Mouse (Mus musculus) frontal cortex, postnatal 14 days (tissue): ENCODE data around the gene Rex1bd.
A peak's percentile ranks its signal among the peaks of the same experiment; 100 is the strongest.
"Not testable (repeated sequence)": the region's sequence is repeated elsewhere in the genome, so short reads cannot be mapped to it uniquely, and the experiment has no call there.

Source experiments
- DNase-seq, 2 experiments: peaks; one replicate each; pipeline ENCODE4 v3.0.0; 2022; ENCODE audit warnings: low spot score in 2 of 2

The Rex1bd gene

GRCm38 (mm10) chr8:70529299-70529698 lies 22.7 kb upstream of the Rex1bd start:
- no peak for DNase-seq

- DNase-seq: no peak
These were observed 21.7 kb upstream of the Rex1bd start for GRCm38 (mm10) chr8:70528182-70528797.

- peak; percentile 96 to 99 for DNase-seq
These were observed 21.1 kb upstream of the Rex1bd start, which contains the start of the genes Fkbp8 and Kxd1 for GRCm38 (mm10) chr8:70527512-70528181. Gene Fkbp8, plus strand, starts transcription at chr8:70527724. Gene Kxd1, minus strand, starts transcription at chr8:70527956.

GRCm38 (mm10) chr8:70527111-70527511 lies 20.6 kb upstream of the Rex1bd start:
- no peak for DNase-seq

GRCm38 (mm10) chr8:70522592-70523403 lies 16.2 kb upstream of the Rex1bd start:
- peak; percentile 92 to 93 for DNase-seq

DNA sequence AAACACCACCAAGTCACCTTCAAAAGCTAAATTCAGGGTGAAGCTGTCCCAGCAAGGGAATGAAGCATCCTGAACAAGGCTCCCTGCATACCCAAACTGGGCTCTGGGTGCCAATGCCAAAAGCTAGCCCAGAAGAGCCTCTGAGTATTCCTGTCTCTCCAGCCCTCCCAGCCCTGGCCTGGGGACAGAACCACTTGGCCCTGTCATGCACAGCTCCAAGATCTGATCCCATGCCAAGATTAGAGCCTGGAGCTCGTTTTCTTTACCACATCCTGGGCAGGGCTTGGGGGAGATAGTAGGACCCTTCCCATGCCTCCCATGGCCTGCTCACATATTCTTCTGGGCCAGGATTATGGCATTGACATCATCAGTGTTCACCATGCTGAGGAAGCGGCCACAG lies 13.1 kb upstream of the Rex1bd start:
- DNase-seq: no peak

DNA sequence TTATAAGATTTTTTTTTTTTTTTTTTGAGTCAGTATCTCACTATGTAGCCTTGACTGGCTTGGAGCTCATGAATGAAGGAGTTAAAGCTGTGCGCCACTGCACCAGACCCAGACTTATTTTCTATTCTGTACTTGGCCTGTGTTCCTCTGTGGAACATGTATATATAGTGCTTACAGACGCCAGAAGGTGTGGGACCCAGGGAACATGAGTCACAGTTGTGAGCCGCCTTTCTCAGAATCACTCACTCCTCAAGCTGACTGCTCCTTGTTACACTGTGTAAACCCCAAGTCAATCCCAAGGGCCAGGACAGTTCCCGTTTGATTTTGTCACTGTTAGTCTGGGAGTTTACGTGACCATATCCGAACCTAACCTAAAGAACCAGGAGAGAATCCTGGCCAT lies 12.5 kb upstream of the Rex1bd start:
- DNase-seq: no peak

GRCm38 (mm10) chr8:70517940-70518643 lies 11.5 kb upstream of the Rex1bd start:
- no peak for DNase-seq

- DNase-seq: no peak
These were observed 6.9 kb upstream of the Rex1bd start for GRCm38 (mm10) chr8:70513441-70513840.

GRCm38 (mm10) chr8:70512253-70512903 lies 5.8 kb upstream of the Rex1bd start:
- no peak for DNase-seq

DNA sequence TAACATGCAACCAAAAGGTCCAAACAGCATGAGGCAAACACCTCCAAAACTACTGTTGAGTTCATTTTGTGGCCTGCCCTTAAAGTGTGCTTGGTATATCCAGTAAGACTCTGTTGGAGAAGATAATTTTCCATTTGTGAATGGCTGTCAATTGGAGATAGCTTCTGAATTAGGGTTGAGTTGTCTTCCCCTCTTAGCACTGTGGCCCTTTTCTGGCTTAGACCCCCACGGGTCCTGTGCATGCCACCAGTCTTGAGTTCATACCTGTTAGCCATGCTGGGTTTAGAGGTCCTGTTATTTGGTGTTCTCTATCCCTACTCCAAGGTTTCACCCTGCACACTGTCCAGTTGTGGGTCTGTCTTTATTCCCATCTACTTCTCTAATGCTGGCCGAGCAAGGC lies 5.2 kb upstream of the Rex1bd start:
- no peak for DNase-seq

- not testable (repeated sequence) for DNase-seq
These were observed 4.6 kb upstream of the Rex1bd start for GRCm38 (mm10) chr8:70511174-70511573.

DNA sequence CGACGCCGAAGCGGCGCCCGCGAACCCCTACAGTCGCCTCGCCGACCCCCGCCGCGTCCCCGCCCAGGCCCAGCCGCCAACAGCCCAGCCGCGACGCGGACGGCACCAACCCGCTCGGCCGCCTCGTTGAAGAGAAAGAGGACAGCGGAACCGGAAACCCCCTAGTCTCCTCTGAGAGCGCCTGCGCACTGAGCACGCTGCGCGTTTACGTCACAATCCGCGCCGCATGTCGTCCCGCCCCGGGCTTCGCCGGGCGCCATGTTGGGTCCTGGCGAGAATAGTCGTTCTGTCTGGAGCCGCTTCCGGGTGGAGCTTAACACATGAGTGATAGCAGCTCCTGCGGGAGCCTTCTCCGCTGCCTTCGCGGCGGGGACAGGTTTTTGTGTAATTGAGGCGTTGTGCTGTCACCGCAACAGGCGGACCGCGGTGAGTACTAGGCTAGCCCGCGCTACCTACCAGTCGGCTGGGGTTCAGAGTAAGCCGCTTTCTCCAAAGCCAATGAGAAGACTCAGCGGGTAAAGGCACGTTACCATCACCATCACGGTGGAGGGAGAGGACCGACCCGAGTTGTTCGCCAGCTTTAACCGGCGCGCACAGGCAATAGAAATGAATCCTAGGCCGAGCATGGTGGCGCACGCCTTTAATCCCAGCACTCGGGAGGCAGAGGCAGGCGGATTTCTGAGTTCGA lies 3.8 kb upstream of the Rex1bd start, which contains the start of gene Uba52:
Gene Uba52, minus strand, starts transcription at position 574 of the 688 bp plus-strand sequence.
- peak; percentile 95 to 97 for DNase-seq

GRCm38 (mm10) chr8:70509281-70509952 lies 2.9 kb upstream of the Rex1bd start:
- DNase-seq: no peak

GRCm38 (mm10) chr8:70507027-70507393 lies 458 bp upstream of the Rex1bd start:
- no peak for DNase-seq

DNA sequence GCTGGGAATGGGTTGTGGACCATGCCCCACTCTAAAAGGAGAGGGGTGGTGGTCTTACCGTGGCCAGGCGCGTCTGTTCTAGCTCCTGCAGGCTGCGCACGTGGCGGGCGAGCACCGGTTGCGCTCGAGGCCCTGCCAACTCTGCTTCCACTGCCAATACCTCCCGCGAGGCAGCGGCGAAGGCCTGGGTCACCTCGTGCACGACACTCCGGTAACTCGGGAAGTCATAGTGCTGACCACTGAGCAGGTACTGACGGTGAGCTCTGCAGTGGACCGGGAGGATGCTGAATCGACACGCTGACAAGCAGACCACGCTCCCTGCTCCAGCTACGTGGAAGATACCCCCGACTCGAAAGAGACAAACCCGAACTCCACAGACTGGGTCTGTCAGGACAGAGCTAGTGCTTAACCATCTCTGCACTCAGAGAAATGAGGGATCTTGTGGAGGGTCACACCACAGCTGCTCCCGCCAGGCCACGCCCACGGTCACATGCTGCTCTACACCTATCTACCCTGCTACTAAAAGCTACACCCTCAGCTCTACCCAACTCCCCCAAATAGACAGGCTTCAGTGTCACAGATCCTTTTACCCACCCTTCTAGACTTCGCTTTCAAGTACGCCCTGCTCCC lies 739 bp downstream of the Rex1bd start:
- DNase-seq: no peak

- peak in 1 of 2 experiments; percentile 74 for DNase-seq
These were observed 1.7 kb downstream of the Rex1bd start for GRCm38 (mm10) chr8:70504851-70505250.

- peak in 1 of 2 experiments; percentile 45 for DNase-seq
These were observed 2.2 kb downstream of the Rex1bd start for GRCm38 (mm10) chr8:70504291-70504716.

DNA sequence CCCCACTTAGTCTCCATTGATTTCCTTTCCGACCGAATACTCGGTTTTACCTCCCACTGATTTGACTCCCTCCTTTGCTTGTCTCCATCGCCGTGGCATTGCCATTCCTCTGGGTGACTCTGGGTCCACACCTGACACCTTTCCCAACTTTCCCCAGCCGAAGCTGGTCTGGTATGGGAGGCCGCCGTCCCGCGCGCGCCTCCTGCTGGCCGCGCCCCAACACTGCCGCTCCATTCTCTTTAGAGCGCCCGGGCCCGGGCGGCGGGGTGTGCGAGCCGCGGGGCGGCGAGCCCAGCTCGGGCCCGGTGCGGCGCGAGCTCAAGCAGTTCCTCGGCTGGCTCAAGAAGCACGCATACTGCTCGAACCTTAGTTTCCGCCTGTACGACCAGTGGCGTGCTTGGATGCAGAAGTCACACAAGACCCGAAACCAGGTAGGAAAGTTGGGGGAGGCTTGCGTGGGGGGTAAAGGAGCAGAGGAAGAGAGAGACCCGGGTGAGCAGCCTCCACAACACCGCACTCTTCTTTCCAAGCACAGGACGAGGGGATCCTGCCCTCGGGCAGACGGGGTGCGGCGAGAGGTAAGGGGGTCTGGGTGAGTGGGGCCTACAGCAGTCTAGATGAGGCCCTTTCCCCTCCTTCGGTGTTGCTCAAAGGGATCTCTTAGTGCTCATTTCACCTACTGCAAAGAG lies 3.3 kb downstream of the Rex1bd start:
- no peak for DNase-seq
